Mouse (Mus musculus) kidney, postnatal 0 days (tissue): ENCODE measurements around the gene Slc48a1. TPM values are rescaled to one million over a fixed set of nuclear protein-coding genes. Genes with fewer than 3 reads are reported as not detected.

Source experiments
- ATAC-seq: fragments of 200-750 bp; cut with Nextera tagmentation; replicated peaks from 2 replicates; pipeline ENCODE4 v1.8.0; 2017; ENCODE audit warnings: low read depth, moderate number of reproducible peaks, moderate TSS enrichment, moderate library complexity; ENCODE audit not compliant: low FRiP score
- DNase-seq: peaks from one replicate; pipeline ENCODE4 v3.0.0-alpha.2; 2016; ENCODE audit warnings: low spot score
- H3K27ac ChIP-seq: fragments of 300-500 bp; sonication (generic); 2 replicates; pipeline ENCODE4 v1.5.1; 2014; ENCODE audit warnings: mild to moderate bottlenecking
- H3K27me3 ChIP-seq: fragments of 300-500 bp; sonication (generic); 2 replicates; pipeline ENCODE4 v1.6.1; 2014; ENCODE audit warnings: low read length, mixed read lengths; ENCODE audit not compliant: insufficient read depth
- H3K36me3 ChIP-seq: fragments of 300-500 bp; sonication (generic); 2 replicates; pipeline ENCODE4 v1.6.1; 2014; ENCODE audit warnings: low read length, mixed read lengths; ENCODE audit not compliant: insufficient read depth
- H3K4me1 ChIP-seq: fragments of 300-500 bp; sonication (generic); replicated peaks from 2 replicates; pipeline ENCODE4 v1.6.1; 2014; ENCODE audit warnings: antibody characterized with exemption, low read length, mixed read lengths; ENCODE audit not compliant: insufficient read depth
- H3K4me2 ChIP-seq: fragments of 300-500 bp; sonication (generic); 2 replicates; pipeline ENCODE4 v1.6.1; 2014; ENCODE audit warnings: mild to moderate bottlenecking, low read length, moderate library complexity, mixed read lengths
- H3K4me3 ChIP-seq: fragments of 300-500 bp; sonication (generic); replicated peaks from 2 replicates; pipeline ENCODE4 v1.5.1; 2014; ENCODE audit warnings: low read depth, low read length
- H3K9ac ChIP-seq: fragments of 300-500 bp; sonication (generic); 2 replicates; pipeline ENCODE4 v1.6.1; 2014; ENCODE audit warnings: low read depth, low read length
- H3K9me3 ChIP-seq: fragments of 300-500 bp; sonication (generic); replicated peaks from 2 replicates; pipeline ENCODE4 v1.6.1; 2016; ENCODE audit warnings: low read length, inconsistent platforms, mixed read lengths
- CTCF ChIP-seq: IDR thresholded peaks from 2 replicates; pipeline ENCODE4 v1.5.1; 2016; ENCODE audit warnings: antibody characterized with exemption, low read depth, mild to moderate bottlenecking, moderate library complexity
- WGBS: fragments of 180-500 bp; shearing (Covaris S2); extraction: QIAGEN DNeasy Blood & Tissue Kit; methylation state at CpG from one replicate; pipeline ENCODE4 v1.1.7; 2014; 5-methylcytosine and 5-hydroxymethylcytosine counted together
- polyA plus RNA-seq: library from polyadenylated mRNA; unstranded; fragments of >200 nt; fragmentation: Nextera tagmentation; extraction: Ambion mirVana; gene quantifications from 2 replicates; pipeline ENCODE4 v1.2.1, GENCODE M21; 2015

Slc48a1 gene
- polyA plus RNA-seq, 1 experiment from 2014 or later, result 86.9 TPM

GRCm38 (mm10) chr15:97760006-97760405, 18.3 kb upstream of the Slc48a1 start:
- Histone ChIP-seq H3K27ac (no peak overlapping the region), H3K9ac (no peak overlapping the region), H3K4me3 (no peak overlapping the region), H3K9me3 (no peaks in the 10 kb centered on the region), H3K27me3 (no peaks in the 10 kb centered on the region), H3K4me2 (no peak overlapping the region), H3K4me1 (peaks cover 8% of the 10 kb centered on the region; the same call in 1 of the 2 replicates), H3K36me3 (peaks cover 45% of the 10 kb centered on the region)
- ATAC-seq, result no peak
- no peak for DNase-seq
- TF ChIP-seq CTCF, result no peak
- 87% methylated on average over 9 of the region's 9 CpGs for WGBS

- Histone ChIP-seq H3K9ac (no peak overlapping the region), H3K4me2 (no peak overlapping the region), H3K27ac (no peak overlapping the region), H3K36me3 (peaks cover 37% of the 10 kb centered on the region), H3K4me1 (peaks cover 15% of the 10 kb centered on the region), H3K4me3 (no peak overlapping the region), H3K9me3 (no peaks in the 10 kb centered on the region), H3K27me3 (no peaks in the 10 kb centered on the region)
- DNase-seq, result no peak
- no peak for TF ChIP-seq CTCF
- ATAC-seq, result no peak
- 59% methylated on average over 5 of the region's 5 CpGs for WGBS
Measured at GRCm38 (mm10) chr15:97760952-97761351, 17.4 kb upstream of the Slc48a1 start.

DNA sequence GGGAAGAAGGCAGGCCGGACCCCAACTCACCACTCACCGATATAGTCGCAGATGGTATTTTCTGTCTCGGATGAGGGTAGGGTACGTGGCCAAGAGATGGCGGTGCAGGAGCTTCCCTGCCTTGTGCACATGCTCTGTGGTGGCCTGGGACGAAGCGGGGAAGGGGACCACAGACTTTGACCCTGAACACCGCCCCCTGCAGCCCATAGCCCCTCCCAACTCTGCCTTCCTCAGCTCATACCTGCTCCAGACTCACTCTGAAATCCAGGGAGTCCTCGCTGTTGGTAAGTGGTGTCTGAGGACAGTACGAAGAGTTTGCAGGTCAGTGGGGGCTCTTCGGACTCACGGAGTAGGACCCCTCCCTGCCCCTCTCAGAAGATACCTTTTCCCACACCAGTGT, 16.9 kb upstream of the Slc48a1 start:
- TF ChIP-seq CTCF, result peak; percentile 42; the same call in 1 of the 2 replicates
- H3K27me3 ChIP-seq, result no peaks in the 10 kb centered on the region
- no peak for DNase-seq
- H3K9ac ChIP-seq, result 0 out of 2 replicates have a peak overlapping the region, but pooled peaks have one; percentile 1
- 60% methylated on average over 13 of the region's 13 CpGs for WGBS
- H3K36me3 ChIP-seq, result peaks cover 33% of the 10 kb centered on the region
- peak; percentile 61 for ATAC-seq
- H3K9me3 ChIP-seq, result no peaks in the 10 kb centered on the region
- H3K4me3 ChIP-seq, result no peak overlapping the region
- H3K27ac ChIP-seq, result no peak overlapping the region
- no peak overlapping the region for H3K4me2 ChIP-seq
- peaks cover 19% of the 10 kb centered on the region for H3K4me1 ChIP-seq

- peak overlapping the region; percentile 36; the same call in 1 of the 2 replicates for H3K27ac ChIP-seq
- no peak for DNase-seq
- H3K36me3 ChIP-seq, result peaks cover 20% of the 10 kb centered on the region; the same call in 1 of the 2 replicates
- 46% methylated on average over 9 of the region's 9 CpGs for WGBS
- H3K4me3 ChIP-seq, result no peak overlapping the region
- H3K27me3 ChIP-seq, result no peaks in the 10 kb centered on the region
- no peaks in the 10 kb centered on the region for H3K9me3 ChIP-seq
- ATAC-seq, result no peak
- no peak for TF ChIP-seq CTCF
- H3K9ac ChIP-seq, result 0 out of 2 replicates have a peak overlapping the region, but pooled peaks have one; percentile 6
- H3K4me1 ChIP-seq, result peaks cover 24% of the 10 kb centered on the region
- H3K4me2 ChIP-seq, result peak overlapping the region; percentile 28; the same call in 1 of the 2 replicates
Measured at GRCm38 (mm10) chr15:97762733-97763132, 15.6 kb upstream of the Slc48a1 start.

- no peak overlapping the region for H3K4me3 ChIP-seq
- H3K9me3 ChIP-seq, result no peaks in the 10 kb centered on the region
- H3K36me3 ChIP-seq, result 0 out of 2 replicates have a peak, but pooled peaks cover 14% of the 10 kb centered on the region
- H3K9ac ChIP-seq, result 0 out of 2 replicates have a peak overlapping the region, but pooled peaks have one; percentile 6
- ATAC-seq (no peak), DNase-seq (no peak)
- 59% methylated on average over 9 of the region's 9 CpGs for WGBS
- H3K27me3 ChIP-seq, result no peaks in the 10 kb centered on the region
- peak overlapping the region; percentile 36; the same call in 1 of the 2 replicates for H3K27ac ChIP-seq
- peak overlapping the region; percentile 28; the same call in 1 of the 2 replicates for H3K4me2 ChIP-seq
- H3K4me1 ChIP-seq, result peaks cover 29% of the 10 kb centered on the region
- no peak for TF ChIP-seq CTCF
Measured at GRCm38 (mm10) chr15:97763256-97764049, 14.9 kb upstream of the Slc48a1 start.

GRCm38 (mm10) chr15:97764532-97764931, 13.8 kb upstream of the Slc48a1 start:
- no peaks in the 10 kb centered on the region for H3K27me3 ChIP-seq

More at GRCm38 (mm10) chr15:97764532-97764931, 13.8 kb upstream of the Slc48a1 start:
- no peak for TF ChIP-seq CTCF
- ATAC-seq (no peak), DNase-seq (no peak)
- WGBS, result 69% methylated on average over 2 of the region's 2 CpGs
- Histone ChIP-seq H3K4me2 (peak overlapping the region; percentile 85), H3K4me1 (peaks cover 29% of the 10 kb centered on the region), H3K36me3 (0 out of 2 replicates have a peak, but pooled peaks cover 11% of the 10 kb centered on the region), H3K4me3 (no peak overlapping the region), H3K27ac (0 out of 2 replicates have a peak overlapping the region, but pooled peaks have one; percentile 87), H3K9ac (0 out of 2 replicates have a peak overlapping the region, but pooled peaks have one; percentile 13), H3K9me3 (no peaks in the 10 kb centered on the region)
